Mouse (Mus musculus): ENCODE results near the gene Grik3.

- no peak for TF ChIP-seq CEBPB (IDR thresholded peaks at IDR 0.05; ENCODE audit: insufficient read depth, poor library complexity, severe bottlenecking)
- TF ChIP-seq POLR2AphosphoS2 (IDR thresholded peaks at IDR 0.05; ENCODE audit: insufficient read length, low read depth), result no peak
Measured at GRCm38 (mm10) chr4:125488796-125489637, 1.5 kb upstream of the Grik3 start.
